Mouse (Mus musculus) cerebellum, postnatal 10 days (tissue): ENCODE measurements around the gene Olfr558.
A peak's percentile ranks its signal among the peaks of the same experiment; 100 is the strongest.

ENCODE experiments used
- DNase-seq, 2 experiments: peaks; one replicate each; pipeline ENCODE4 v3.0.0; 2021; ENCODE audit warnings: mixed read lengths in 2 of 2

The Olfr558 gene

DNA sequence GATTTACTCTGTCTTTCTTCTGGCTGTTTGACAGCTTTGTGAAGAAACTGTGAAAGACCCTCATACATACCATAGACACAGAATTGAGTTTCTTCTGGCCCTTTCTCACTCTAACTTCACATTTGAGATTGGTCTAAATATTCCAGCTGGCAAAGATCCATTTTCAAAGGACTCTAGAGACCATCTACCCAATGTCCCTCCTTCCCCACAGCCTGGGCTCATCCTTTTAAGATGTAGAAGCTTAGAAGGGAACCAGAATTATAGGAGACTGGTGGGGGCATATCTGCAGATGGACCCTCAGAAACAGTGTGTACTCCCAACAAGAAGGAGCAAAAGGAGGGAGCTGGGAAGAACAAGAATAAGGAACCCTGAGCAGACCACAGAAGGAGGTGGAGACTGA, at the start of gene Olfr558:
Olfr558 (plus strand) TSS at position 301 of the 400 bp plus-strand sequence.
- DNase-seq = no peak

GRCm38 (mm10) chr7:102658523-102658922, 43.5 kb upstream of the Olfr558 start, which contains the start of gene Olfr555:
Olfr555 (plus strand) TSS chr7:102658823.
- DNase-seq = no peak

DNA sequence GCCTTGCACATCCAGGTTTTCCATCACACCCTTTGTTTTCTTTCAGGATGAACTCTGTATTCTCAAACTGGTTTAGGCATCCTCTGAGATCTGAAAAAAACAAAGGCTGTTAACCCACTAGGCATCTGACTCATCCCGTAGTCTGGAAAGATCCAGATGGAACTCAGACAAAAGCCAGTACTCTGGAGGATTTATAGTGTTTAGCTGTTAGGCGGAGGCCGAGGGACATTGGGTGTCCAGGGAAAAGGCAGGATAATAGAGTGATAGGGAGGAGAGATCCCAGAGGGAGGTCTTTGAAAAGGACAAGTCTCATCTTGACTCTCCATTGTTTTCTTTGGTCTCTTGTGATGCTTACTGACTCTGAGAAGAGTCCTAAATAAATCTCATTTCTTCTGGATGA, 37.4 kb upstream of the Olfr558 start, which contains the start of gene Olfr556:
Olfr556 (plus strand) TSS at position 301 of the 400 bp plus-strand sequence.
- no peak for DNase-seq

GRCm38 (mm10) chr7:102665378-102665777, 36.6 kb upstream of the Olfr558 start:
- peak; percentile 7 to 15 for DNase-seq

GRCm38 (mm10) chr7:102676225-102676624, 25.8 kb upstream of the Olfr558 start:
- no peak for DNase-seq

- DNase-seq = no peak
These were observed 20.1 kb upstream of the Olfr558 start for GRCm38 (mm10) chr7:102681916-102682315.

DNA sequence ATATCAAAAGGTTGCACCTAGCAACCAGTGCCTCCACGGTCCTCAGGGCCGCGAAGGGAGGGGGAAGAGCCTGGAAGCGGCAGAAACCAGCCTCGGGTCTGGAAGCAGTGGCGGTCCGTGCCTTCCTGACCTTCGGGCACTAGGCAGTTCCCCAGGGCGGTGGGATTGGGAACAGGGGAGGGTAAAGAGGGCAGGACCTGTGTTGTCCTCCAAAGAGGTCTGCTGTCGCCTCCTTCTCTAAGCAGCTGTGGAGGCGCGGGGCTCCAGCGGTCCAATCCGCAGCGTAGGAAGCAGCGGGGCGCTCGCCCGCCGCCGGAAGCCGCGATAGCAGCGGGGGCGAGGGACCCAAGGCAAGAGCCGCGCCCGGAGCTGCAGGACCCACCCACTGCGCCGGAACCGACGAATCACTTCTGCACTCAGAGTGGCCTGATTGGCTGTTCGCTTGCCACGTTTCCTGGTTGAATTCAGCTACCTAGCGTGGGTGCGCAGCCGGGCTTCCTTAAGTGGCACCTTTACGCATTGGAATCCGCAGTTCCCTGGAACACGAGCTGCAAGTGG, 15.0 kb upstream of the Olfr558 start, which contains the start of gene Trim68:
Trim68 (minus strand) TSS at position 384 of the 558 bp plus-strand sequence.
- DNase-seq = peak; percentile 86 to 92

DNA sequence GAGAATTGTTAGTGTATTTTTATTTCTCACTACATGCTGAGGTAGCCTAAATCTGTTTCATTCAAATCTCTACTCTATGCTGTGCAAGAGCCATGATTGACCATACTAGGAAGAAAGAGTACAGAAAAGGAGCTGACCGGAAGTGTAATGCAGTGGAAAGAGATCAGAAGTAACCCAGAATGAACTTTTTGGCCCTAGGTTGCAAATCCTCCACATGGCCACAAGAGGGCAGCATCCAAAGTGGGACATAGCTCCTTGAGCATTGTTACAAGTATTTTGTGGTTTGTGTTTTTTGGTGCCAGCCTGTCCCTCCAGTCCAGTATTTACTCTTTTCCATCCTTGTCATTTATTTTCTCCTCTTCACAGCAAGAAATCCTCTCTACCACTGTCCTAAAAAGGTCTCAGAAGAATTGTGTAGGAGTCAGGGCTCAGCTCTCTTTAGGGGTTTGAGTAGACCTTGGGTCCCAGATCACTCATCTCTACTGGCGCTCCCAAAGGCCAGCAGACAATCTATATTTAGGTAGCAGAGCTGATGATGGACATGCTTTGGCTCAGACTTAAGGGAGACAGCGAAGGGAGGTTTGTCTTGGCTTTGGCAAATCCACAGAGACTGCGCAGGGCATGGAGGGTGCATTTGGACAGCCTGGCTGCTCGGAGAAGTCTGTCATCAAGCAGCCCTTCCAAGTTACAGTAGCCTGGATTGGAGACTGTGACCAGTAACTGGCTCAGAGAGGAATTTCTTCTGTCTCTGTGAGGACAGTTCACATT, 6.5 kb upstream of the Olfr558 start, which contains the start of gene Olfr557:
Olfr557 (plus strand) TSS at position 553 of the 768 bp plus-strand sequence.
- peak; percentile 60 to 63 for DNase-seq

- peak; percentile 58 to 69 for DNase-seq
These were observed 3.6 kb upstream of the Olfr558 start for GRCm38 (mm10) chr7:102698461-102698860.

GRCm38 (mm10) chr7:102718970-102719369, 17.0 kb downstream of the Olfr558 start, which contains the start of gene Olfr33:
Olfr33 (minus strand) TSS chr7:102719070.
- no peak for DNase-seq

DNA sequence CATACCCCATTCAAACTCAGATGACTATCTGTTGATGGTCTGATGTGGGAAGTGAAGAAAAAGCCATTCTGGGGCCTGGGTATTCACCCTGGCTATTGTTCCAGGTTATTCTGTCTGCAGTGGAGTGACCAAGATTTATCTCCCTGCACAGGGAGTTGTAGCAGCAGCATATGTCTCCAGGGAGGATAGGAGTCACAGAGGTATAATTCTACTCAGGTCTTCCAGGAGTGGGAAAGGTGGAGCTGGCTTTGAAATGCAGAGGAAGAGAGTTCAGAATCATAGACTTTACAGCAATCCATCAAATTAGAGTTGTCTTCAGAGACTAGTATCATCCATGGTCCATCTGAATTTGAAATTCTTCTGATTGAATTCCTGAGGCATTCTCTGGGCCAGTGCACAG, 25.4 kb downstream of the Olfr558 start, which contains the start of gene Olfr559:
Olfr559 (minus strand) TSS at position 101 of the 400 bp plus-strand sequence.
- DNase-seq = no peak

DNA sequence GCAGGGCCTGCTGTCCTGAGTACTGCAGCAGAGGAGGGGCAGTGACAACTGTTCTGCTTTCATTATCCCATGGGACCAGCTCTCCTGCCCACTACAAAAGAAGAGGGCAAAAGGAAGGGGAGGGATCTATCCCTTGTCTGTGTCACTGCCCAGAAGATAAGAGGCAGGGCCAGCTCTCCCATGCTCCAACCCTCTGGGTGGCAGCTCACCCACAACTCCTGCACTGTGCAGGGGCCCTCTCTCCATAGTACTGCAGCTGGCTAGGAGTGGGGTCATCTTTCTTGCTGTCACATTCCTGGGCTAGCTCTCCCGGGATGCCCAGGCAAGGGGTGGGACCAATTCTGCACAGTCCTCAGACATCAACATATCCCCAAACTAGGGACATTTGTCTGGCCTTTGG, 31.8 kb downstream of the Olfr558 start:
- DNase-seq = no peak

DNA sequence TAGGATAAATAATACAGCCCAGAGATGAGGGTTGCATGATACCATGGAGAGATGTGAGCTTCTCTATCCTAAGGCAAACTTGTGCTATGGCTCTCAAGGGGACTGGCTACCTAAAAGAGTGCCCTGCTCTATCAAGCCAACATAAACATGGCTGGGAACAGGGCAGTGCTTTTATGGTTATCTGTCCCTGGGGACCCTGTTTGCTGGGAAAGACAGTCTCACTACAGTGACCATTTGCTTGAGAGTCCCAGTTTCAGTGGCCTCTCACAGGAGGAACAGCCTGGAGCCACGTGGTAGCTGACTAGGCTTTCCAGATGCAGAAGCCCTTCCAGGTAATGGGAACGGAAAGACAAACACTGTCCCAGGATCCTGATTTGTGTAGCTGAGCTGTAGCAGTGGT, 35.7 kb downstream of the Olfr558 start:
- DNase-seq = no peak

DNA sequence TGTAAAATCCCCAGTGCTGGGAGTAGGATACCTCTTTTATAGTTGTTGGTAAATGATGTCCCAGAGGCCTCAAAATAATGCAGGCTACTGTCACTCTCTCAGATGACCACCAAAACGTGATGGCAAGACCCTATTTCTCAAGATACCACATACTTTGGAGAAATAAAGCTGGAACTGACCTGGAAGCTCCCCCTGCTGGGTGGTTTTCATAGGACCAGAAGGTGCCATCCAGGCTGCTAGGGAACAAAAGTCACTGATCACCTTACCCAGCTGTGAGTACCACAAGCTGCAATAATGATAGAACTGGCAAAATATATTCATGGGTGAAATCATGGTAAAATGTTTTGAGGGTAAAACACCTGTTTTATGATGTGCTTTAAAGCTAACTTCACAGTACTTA, 50.1 kb downstream of the Olfr558 start:
- DNase-seq = peak; percentile 10

GRCm38 (mm10) chr7:102759266-102759665, 57.3 kb downstream of the Olfr558 start, which contains the start of the genes Olfr560 and Olfr78:
Olfr560 (minus strand) TSS chr7:102759366.
Olfr78 (minus strand) TSS chr7:102759471.
- no peak for DNase-seq
